Comparison of ENCODE assay signal across 9 mouse cellular contexts in genomic region chr11:69800138-69800391, GRCm38 (mm10). TPM values are rescaled to one million over a fixed set of nuclear protein-coding genes. Genes with fewer than 3 reads are reported as not detected.
DNase-seq lines count a peak whose midpoint lies in the region; ATAC-seq and TF ChIP-seq lines count a peak whose summit lies in the region.
"Had no signal": no experiment of that assay in that cellular context is flagged by ENCODE, and none has a peak within 500 bp of the region (broad histone marks: within the 10 kb centered on the region; RNA-seq: fewer than 3 reads in every experiment).

No protein-coding gene starts in this region.

- H3K9ac ChIP-seq in heart, embryonic 13.5 days = peak overlapping the region; percentile 87
- peak overlapping the region; percentile 68 for H3K9ac ChIP-seq in embryonic facial prominence, embryonic 12.5 days
- peak overlapping the region; percentile 82 for H3K9ac ChIP-seq in neural tube, embryonic 13.5 days

- H3K9me3 ChIP-seq in heart, embryonic 13.5 days = no peaks in the 10 kb centered on the region
- H3K9me3 ChIP-seq in embryonic facial prominence, embryonic 12.5 days = no peaks in the 10 kb centered on the region
- H3K9me3 ChIP-seq in neural tube, embryonic 13.5 days = no peaks in the 10 kb centered on the region

- H3K27ac ChIP-seq in heart, embryonic 13.5 days (replicated peaks) = peak overlapping the region; percentile 78
- H3K27ac ChIP-seq in embryonic facial prominence, embryonic 12.5 days = peak overlapping the region; percentile 83
- H3K27ac ChIP-seq in neural tube, embryonic 13.5 days (replicated peaks) = peak overlapping the region; percentile 94

- no peak for TF ChIP-seq CTCF in C2C12 (IDR thresholded peaks at IDR 0.05; ENCODE audit: control insufficient read depth, insufficient read depth, insufficient read length)

- peaks cover 72% of the 10 kb centered on the region for H3K27me3 ChIP-seq in heart, embryonic 13.5 days (replicated peaks)
- no peaks in the 10 kb centered on the region for H3K27me3 ChIP-seq in C2C12 (ENCODE audit: control insufficient read depth, insufficient read depth, insufficient read length)
- peaks cover 72% of the 10 kb centered on the region for H3K27me3 ChIP-seq in embryonic facial prominence, embryonic 12.5 days
- H3K27me3 ChIP-seq in neural tube, embryonic 13.5 days = peaks cover 39% of the 10 kb centered on the region

- H3K4me3 ChIP-seq in heart, embryonic 13.5 days = peak overlapping the region; percentile 67
- H3K4me3 ChIP-seq in C2C12 (ENCODE audit: insufficient read depth, poor library complexity, severe bottlenecking) = peak overlapping the region; percentile 2
- peak overlapping the region; percentile 57 for H3K4me3 ChIP-seq in embryonic facial prominence, embryonic 12.5 days
- peak overlapping the region; percentile 60 for H3K4me3 ChIP-seq in neural tube, embryonic 13.5 days

- no peak for DNase-seq in heart, postnatal 36 days
- peak; percentile 32 for DNase-seq in kidney, postnatal 14 days
- DNase-seq in cerebellum, adult 8-10 months = no peak
- no peak for DNase-seq in ovary, adult 18-20 months (ENCODE audit: low spot score)

- H3K79me2 ChIP-seq in C2C12 (ENCODE audit: control insufficient read depth, insufficient read depth) = no peaks in the 10 kb centered on the region

- H3K4me1 ChIP-seq in heart, embryonic 13.5 days = peaks cover 69% of the 10 kb centered on the region
- H3K4me1 ChIP-seq in embryonic facial prominence, embryonic 12.5 days = peaks cover 55% of the 10 kb centered on the region
- H3K4me1 ChIP-seq in neural tube, embryonic 13.5 days (replicated peaks) = peaks cover 79% of the 10 kb centered on the region

- H3K36me3 ChIP-seq in heart, embryonic 13.5 days = no peaks in the 10 kb centered on the region
- no peaks in the 10 kb centered on the region for H3K36me3 ChIP-seq in C2C12 (ENCODE audit: control insufficient read depth, insufficient read depth)
- no peaks in the 10 kb centered on the region for H3K36me3 ChIP-seq in embryonic facial prominence, embryonic 12.5 days
- H3K36me3 ChIP-seq in neural tube, embryonic 13.5 days = 0 out of 2 replicates have a peak, but pooled peaks cover 4% of the 10 kb centered on the region

- H3ac ChIP-seq in C2C12 (ENCODE audit: control insufficient read depth, insufficient read length, low read depth) = no peak overlapping the region

- 2% methylated on average over 11 of the region's 11 CpGs for WGBS in heart, embryonic 13.5 days
- WGBS in embryonic facial prominence, embryonic 12.5 days = 0% methylated on average over 11 of the region's 11 CpGs
- WGBS in neural tube, embryonic 13.5 days = under 1% methylated on average over 11 of the region's 11 CpGs

- no peak for ATAC-seq in heart, embryonic 13.5 days (ENCODE audit: extremely low read depth, insufficient number of reproducible peaks, low FRiP score, low TSS enrichment)
- 0 out of 2 replicates have a peak, but pooled peaks have one; percentile 23 for ATAC-seq in embryonic facial prominence, embryonic 12.5 days (ENCODE audit: insufficient number of reproducible peaks, insufficient read depth, low FRiP score, low TSS enrichment)
- ATAC-seq in neural tube, embryonic 13.5 days (ENCODE audit: low read depth) = peak; percentile 12; the same call in 1 of the 2 replicates

- peak overlapping the region; percentile 82 for H3K4me2 ChIP-seq in heart, embryonic 13.5 days
- H3K4me2 ChIP-seq in embryonic facial prominence, embryonic 12.5 days (replicated peaks) = peak overlapping the region; percentile 90
- H3K4me2 ChIP-seq in neural tube, embryonic 13.5 days = peak overlapping the region; percentile 96

- H3K79me3 ChIP-seq in C2C12 (ENCODE audit: low read depth) = no peaks in the 10 kb centered on the region

- intact Hi-C loops in heart, postnatal 36 days (cut with DNase I) = loop anchor here (5.0 kb wide), 1 partner anchor 118 kb away; the partner anchor contains the start of gene Senp3

TF ChIP-seq in C2C12, 6 proteins besides CTCF, POLR2A, EP300 and RAD21:
- peak; percentile 83 for TF ChIP-seq MYOD1 (IDR thresholded peaks at IDR 0.05; ENCODE audit: control insufficient read depth, insufficient read length, low read depth)
- no peak for TF ChIP-seq CEBPB (IDR thresholded peaks at IDR 0.05; ENCODE audit: low read depth)

RNA-seq across cellular contexts. Expression of gene Fgf11, which starts 1.6 kb away (rescaled TPM):
- 2.0 and 2.3 TPM in 2 replicates for polyA plus RNA-seq in heart, embryonic 13.5 days (2015; fragmentation: Nextera tagmentation; extraction: Ambion mirVana)
- total RNA-seq in heart, postnatal 36 days (2021) = 1 to 10 TPM; 2.4 to 3.0 TPM
- 4.2 TPM for polyA plus RNA-seq in C2C12 (2012; fragmentation: generic; extraction: Trizol)
- polyA plus RNA-seq in embryonic facial prominence, embryonic 12.5 days (2016; fragmentation: Nextera tagmentation; extraction: Ambion mirVana) = 1.7 and 2.2 TPM in 2 replicates
- 6.8 and 8.9 TPM in 2 replicates for polyA plus RNA-seq in neural tube, embryonic 13.5 days (2015; fragmentation: Nextera tagmentation; extraction: Ambion mirVana)

RNA-seq across cellular contexts. Expression of gene Chrnb1, which starts 4.3 kb away (rescaled TPM):
- 6.8 and 7.9 TPM in 2 replicates for polyA plus RNA-seq in heart, embryonic 13.5 days (2015; fragmentation: Nextera tagmentation; extraction: Ambion mirVana)
- 1 to 10 TPM; 3.6 to 4.3 TPM for total RNA-seq in heart, postnatal 36 days (2021)
- polyA plus RNA-seq in C2C12 (2012; fragmentation: generic; extraction: Trizol) = 37.7 TPM
- 11.1 and 11.9 TPM in 2 replicates for polyA plus RNA-seq in embryonic facial prominence, embryonic 12.5 days (2016; fragmentation: Nextera tagmentation; extraction: Ambion mirVana)
- polyA plus RNA-seq in neural tube, embryonic 13.5 days (2015; fragmentation: Nextera tagmentation; extraction: Ambion mirVana) = 2.4 and 4.5 TPM in 2 replicates

RNA-seq across cellular contexts. Expression of gene Tmem102, which starts 5.4 kb away (rescaled TPM):
- 1.8 and 1.9 TPM in 2 replicates for polyA plus RNA-seq in heart, embryonic 13.5 days (2015; fragmentation: Nextera tagmentation; extraction: Ambion mirVana)
- total RNA-seq in heart, postnatal 36 days (2021) = under 1 TPM; 0.41 to 0.56 TPM
- polyA plus RNA-seq in C2C12 (2012; fragmentation: generic; extraction: Trizol) = 0.32 TPM
- 2.9 and 3.0 TPM in 2 replicates for polyA plus RNA-seq in embryonic facial prominence, embryonic 12.5 days (2016; fragmentation: Nextera tagmentation; extraction: Ambion mirVana)
- polyA plus RNA-seq in neural tube, embryonic 13.5 days (2015; fragmentation: Nextera tagmentation; extraction: Ambion mirVana) = 0.74 and 1.4 TPM in 2 replicates

RNA-seq across cellular contexts. Expression of gene Gm39566, which starts 15.0 kb away (rescaled TPM):
- not detected in 2 replicates for polyA plus RNA-seq in heart, embryonic 13.5 days (2015; fragmentation: Nextera tagmentation; extraction: Ambion mirVana)
- not detected for total RNA-seq in heart, postnatal 36 days (2021)
- polyA plus RNA-seq in C2C12 (2012; fragmentation: generic; extraction: Trizol) = not detected
- not detected in 2 replicates for polyA plus RNA-seq in embryonic facial prominence, embryonic 12.5 days (2016; fragmentation: Nextera tagmentation; extraction: Ambion mirVana)
- not detected in 2 replicates for polyA plus RNA-seq in neural tube, embryonic 13.5 days (2015; fragmentation: Nextera tagmentation; extraction: Ambion mirVana)
- total RNA-seq: layer of hippocampus, adult 8-10 months had no signal

RNA-seq across cellular contexts. Expression of gene Spem2, which starts 18.2 kb away (rescaled TPM):
- not detected in 2 replicates for polyA plus RNA-seq in heart, embryonic 13.5 days (2015; fragmentation: Nextera tagmentation; extraction: Ambion mirVana)
- total RNA-seq in heart, postnatal 36 days (2021) = not detected
- not detected for polyA plus RNA-seq in C2C12 (2012; fragmentation: generic; extraction: Trizol)
- not detected in 2 replicates for polyA plus RNA-seq in embryonic facial prominence, embryonic 12.5 days (2016; fragmentation: Nextera tagmentation; extraction: Ambion mirVana)
- not detected in 2 replicates for polyA plus RNA-seq in neural tube, embryonic 13.5 days (2015; fragmentation: Nextera tagmentation; extraction: Ambion mirVana)
- total RNA-seq: layer of hippocampus, adult 8-10 months had no signal

Comparison
In these comparisons a context has a peak if more than half of its experiments do, and no peak if none do; other contexts are left out.
1. H3K4me3 ChIP-seq: peak in every context shown above with its lines; median percentile 67 in heart, embryonic 13.5 days; 60 in neural tube, embryonic 13.5 days; 57 in embryonic facial prominence, embryonic 12.5 days; 2 in C2C12.